Mouse (Mus musculus): Measurements from ENCODE around the gene Scn3b. TPM values are rescaled to one million over a fixed set of nuclear protein-coding genes. Genes with fewer than 3 reads are reported as not detected.

Gene Scn3b
- polyA plus RNA-seq, 1 experiment from 2014 or later = 7.2 TPM

DNA sequence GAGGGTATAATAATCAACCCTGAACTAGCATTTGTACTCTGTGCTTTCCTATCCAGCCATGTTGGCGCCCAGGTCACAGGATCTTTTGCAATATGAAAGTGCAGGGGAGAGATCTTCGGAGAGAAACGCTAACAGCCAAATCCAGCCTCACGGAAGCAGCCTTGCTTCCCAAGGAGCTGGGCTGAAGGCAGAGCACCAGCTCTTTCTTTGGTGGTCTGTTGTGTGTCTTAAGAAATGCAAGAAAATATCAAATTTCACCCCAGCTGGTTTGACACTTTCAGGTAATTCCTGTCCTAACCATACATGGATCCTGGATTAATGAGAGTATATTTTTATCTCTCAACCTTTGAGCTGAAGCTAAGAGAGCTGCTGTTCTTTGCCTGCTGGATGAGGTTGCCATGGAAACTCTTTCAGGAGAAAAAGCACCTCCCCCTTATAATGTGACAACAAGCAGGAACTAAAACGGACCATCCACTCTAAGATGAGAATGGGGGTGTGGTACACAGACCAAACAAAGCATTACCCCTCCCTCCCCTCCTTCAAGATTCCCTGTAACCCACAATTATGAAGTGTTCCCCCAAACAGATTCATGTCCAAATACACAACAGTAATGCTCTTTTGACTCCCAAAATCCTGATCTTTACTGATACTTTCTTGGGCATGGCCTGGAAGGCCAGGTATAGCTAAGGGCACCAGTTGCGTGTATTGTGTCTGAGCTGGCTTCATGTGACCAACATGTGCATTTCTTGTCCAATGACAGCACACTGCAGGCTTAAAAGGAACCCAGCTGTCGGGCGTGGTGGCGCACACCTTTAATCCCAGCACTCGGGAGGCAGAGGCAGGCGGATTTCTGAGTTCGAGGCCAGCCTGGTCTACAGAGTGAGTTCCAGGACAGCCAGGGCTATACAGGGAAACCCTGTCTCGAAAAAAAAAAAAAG is 26.8 kb upstream of the Scn3b start:
- H3K4me2 ChIP-seq = peak overlapping the region; percentile 75
- peak overlapping the region; percentile 47 for H3K4me3 ChIP-seq (replicated peaks)
- ATAC-seq (replicated peaks; ENCODE audit: low FRiP score) = 0 out of 2 replicates have a peak, but pooled peaks have one; percentile 15
- no peaks in the 10 kb centered on the region for H3K9me3 ChIP-seq (replicated peaks)
- no peak overlapping the region for H3K27ac ChIP-seq
- peak overlapping the region; percentile 35 for H3K9ac ChIP-seq
- no peaks in the 10 kb centered on the region for H3K36me3 ChIP-seq
- H3K4me1 ChIP-seq = peaks cover 12% of the 10 kb centered on the region
- H3K27me3 ChIP-seq = peaks cover 14% of the 10 kb centered on the region
- 54% methylated on average over 13 of the region's 13 CpGs for WGBS

DNA sequence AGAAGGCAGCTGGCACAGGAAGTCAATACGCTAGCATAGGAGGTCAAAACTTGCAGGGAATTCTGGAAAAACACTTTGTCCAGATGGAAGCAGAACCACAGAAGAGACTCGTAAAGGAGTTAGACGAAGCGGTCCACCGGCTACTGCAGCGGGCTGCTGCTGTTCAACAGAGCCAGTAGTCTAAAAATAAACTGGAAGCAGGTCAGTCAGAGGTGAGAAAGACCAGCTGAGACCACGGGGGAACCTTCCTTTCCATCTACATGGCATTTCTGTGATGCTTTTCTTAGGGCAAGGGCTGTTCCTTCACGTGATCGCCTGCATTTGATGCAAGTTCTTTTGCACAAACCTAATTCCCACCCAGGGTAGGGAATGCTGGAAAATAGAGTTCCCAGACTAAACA is 23.6 kb upstream of the Scn3b start:
- no peak overlapping the region for H3K4me3 ChIP-seq (replicated peaks)
- no peak overlapping the region for H3K4me2 ChIP-seq
- H3K9me3 ChIP-seq (replicated peaks) = no peaks in the 10 kb centered on the region
- WGBS = 47% methylated on average over 9 of the region's 9 CpGs
- no peaks in the 10 kb centered on the region for H3K36me3 ChIP-seq
- peaks cover 5% of the 10 kb centered on the region; the same call in 1 of the 2 replicates for H3K27me3 ChIP-seq
- ATAC-seq (replicated peaks; ENCODE audit: low FRiP score) = no peak
- peaks cover 12% of the 10 kb centered on the region for H3K4me1 ChIP-seq
- no peak overlapping the region for H3K9ac ChIP-seq
- H3K27ac ChIP-seq = no peak overlapping the region

DNA sequence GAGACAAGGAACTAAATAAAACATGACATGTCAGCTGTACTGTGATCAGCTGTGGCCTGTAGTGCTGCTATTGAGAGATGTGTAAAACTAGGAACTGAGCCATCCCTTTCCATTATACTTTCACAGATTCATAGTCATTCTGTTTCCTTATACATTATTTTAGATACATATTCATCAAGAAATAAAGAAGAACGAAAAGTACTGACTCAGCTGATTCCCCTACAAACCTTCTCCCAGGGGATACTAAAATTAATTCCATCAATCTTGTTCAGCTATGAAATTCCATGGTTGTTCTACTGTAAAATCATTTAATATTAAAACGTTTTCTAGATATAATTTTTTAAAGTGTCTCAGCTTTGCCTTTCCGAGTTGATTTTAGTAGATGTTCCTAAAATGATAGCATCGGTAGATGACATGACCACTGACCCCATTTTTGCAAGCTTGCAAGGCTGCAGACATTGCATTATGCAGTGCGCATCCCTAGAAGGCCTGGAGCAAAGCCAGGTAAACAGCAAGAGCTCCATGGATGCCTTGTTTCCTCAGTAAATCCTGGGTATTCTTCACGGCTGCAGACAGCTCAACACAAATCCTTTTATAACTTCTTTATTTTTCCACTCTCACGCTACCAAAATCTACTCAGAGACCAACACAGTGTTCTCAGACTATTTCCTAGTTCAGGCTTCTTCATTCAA is 22.9 kb upstream of the Scn3b start:
- Histone ChIP-seq H3K9ac (no peak overlapping the region), H3K4me1 (peaks cover 9% of the 10 kb centered on the region), H3K4me2 (no peak overlapping the region), H3K27ac (no peak overlapping the region), H3K4me3 (replicated peaks) (no peak overlapping the region), H3K9me3 (replicated peaks) (no peaks in the 10 kb centered on the region), H3K36me3 (no peaks in the 10 kb centered on the region), H3K27me3 (no peaks in the 10 kb centered on the region)
- ATAC-seq (replicated peaks; ENCODE audit: low FRiP score) = no peak
- WGBS = 82% methylated on average over 7 of the region's 7 CpGs

DNA sequence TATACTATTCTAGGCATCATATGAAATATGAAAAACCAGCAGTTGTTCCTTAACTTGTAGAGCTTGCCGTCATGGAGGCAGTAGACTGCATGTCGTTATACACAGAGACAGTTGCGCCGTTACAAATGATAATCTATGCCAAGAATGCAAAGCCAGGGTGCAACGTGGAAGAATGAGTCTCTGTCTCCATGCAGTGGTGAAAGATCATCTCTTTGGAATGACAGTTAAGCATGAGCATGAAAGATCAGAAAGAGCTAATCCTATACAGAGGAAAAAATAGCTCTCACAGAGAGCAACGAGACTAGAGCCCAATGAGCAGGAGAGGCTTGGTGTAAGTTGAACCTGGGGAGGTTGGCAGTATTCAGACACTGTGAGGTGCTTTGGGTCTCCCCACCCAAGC is 22.3 kb upstream of the Scn3b start:
- Histone ChIP-seq H3K9me3 (replicated peaks) (no peaks in the 10 kb centered on the region), H3K27me3 (no peaks in the 10 kb centered on the region), H3K4me2 (no peak overlapping the region), H3K36me3 (no peaks in the 10 kb centered on the region), H3K4me1 (peaks cover 3% of the 10 kb centered on the region), H3K9ac (no peak overlapping the region), H3K4me3 (replicated peaks) (no peak overlapping the region), H3K27ac (no peak overlapping the region)
- WGBS = 86% methylated on average over 6 of the region's 6 CpGs
- no peak for ATAC-seq (replicated peaks; ENCODE audit: low FRiP score)

DNA sequence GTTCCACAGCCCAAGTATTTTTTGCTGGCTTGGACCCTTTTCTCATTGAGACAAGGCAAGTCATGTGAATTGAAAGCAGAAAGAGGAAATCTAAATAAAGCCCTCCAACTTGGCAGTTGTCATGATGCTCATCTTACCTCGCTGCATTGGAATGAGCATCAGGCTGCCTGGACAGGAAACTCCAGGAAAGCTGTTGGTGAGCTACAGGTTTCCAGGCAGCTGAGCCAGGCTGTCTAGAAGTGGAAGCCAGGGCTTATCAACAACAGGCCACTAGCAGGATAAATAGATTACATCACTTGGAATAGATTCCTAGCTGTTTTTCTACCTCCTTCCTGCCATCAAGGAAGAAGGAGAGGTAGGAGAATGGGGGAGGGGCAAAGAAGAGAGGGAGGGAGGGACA is 19.9 kb upstream of the Scn3b start:
- WGBS = 72% methylated on average over 1 of the region's 1 CpGs
- Histone ChIP-seq H3K4me1 (no peaks in the 10 kb centered on the region), H3K4me3 (replicated peaks) (no peak overlapping the region), H3K9ac (no peak overlapping the region), H3K9me3 (replicated peaks) (no peaks in the 10 kb centered on the region), H3K27me3 (no peaks in the 10 kb centered on the region), H3K4me2 (no peak overlapping the region), H3K36me3 (no peaks in the 10 kb centered on the region), H3K27ac (no peak overlapping the region)
- no peak for ATAC-seq (replicated peaks; ENCODE audit: low FRiP score)

DNA sequence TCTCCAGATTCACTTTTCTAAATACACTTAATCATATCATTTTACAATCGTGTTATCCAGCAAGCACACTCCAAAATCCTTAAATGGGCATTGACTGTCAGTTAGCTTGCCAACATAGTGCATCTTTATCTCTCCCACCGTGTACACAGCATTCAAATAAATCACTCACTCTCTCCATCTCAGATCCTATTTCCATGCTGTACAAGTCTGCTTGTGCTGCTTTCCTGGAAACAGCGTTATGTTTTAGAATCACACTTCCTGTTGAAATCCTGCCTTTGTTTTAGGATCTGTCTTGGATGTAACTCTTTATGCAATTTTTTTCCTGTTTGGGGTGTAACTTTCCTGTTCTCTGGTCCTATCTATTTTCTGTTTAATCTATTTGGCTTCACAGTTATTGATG is 16.6 kb upstream of the Scn3b start:
- no peak overlapping the region for H3K9ac ChIP-seq
- H3K4me2 ChIP-seq = no peak overlapping the region
- H3K9me3 ChIP-seq (replicated peaks) = no peaks in the 10 kb centered on the region
- no peaks in the 10 kb centered on the region for H3K4me1 ChIP-seq
- no peaks in the 10 kb centered on the region for H3K27me3 ChIP-seq
- H3K36me3 ChIP-seq = no peaks in the 10 kb centered on the region
- no peak overlapping the region for H3K4me3 ChIP-seq (replicated peaks)
- H3K27ac ChIP-seq = no peak overlapping the region
- ATAC-seq (replicated peaks; ENCODE audit: low FRiP score) = no peak
- WGBS = 53% methylated on average over 3 of the region's 3 CpGs

DNA sequence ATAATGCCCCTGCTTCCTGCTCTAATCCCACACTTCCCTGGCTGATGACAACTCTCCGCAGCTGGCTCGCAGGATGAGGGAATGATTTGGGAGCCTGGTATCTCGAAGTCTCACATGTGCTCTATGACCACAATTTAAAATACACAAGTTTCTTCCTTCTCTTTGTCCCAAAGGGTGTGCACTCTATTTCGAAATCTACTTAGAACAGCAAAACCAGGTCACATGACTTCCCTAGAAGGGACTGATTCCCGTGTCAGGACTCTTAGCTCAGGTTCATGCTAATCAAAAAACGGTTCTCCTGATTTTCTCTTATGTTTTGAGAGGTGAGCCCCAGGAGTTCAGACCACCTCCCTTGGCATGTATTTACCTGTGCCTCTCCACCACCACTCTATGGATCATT is 5.1 kb upstream of the Scn3b start:
- Histone ChIP-seq H3K4me3 (replicated peaks) (no peak overlapping the region), H3K4me2 (no peak overlapping the region), H3K9ac (no peak overlapping the region), H3K36me3 (no peaks in the 10 kb centered on the region), H3K4me1 (peaks cover 10% of the 10 kb centered on the region), H3K9me3 (replicated peaks) (no peaks in the 10 kb centered on the region), H3K27me3 (peaks cover 21% of the 10 kb centered on the region), H3K27ac (no peak overlapping the region)
- ATAC-seq (replicated peaks; ENCODE audit: low FRiP score) = no peak
- 69% methylated on average over 6 of the region's 6 CpGs for WGBS

DNA sequence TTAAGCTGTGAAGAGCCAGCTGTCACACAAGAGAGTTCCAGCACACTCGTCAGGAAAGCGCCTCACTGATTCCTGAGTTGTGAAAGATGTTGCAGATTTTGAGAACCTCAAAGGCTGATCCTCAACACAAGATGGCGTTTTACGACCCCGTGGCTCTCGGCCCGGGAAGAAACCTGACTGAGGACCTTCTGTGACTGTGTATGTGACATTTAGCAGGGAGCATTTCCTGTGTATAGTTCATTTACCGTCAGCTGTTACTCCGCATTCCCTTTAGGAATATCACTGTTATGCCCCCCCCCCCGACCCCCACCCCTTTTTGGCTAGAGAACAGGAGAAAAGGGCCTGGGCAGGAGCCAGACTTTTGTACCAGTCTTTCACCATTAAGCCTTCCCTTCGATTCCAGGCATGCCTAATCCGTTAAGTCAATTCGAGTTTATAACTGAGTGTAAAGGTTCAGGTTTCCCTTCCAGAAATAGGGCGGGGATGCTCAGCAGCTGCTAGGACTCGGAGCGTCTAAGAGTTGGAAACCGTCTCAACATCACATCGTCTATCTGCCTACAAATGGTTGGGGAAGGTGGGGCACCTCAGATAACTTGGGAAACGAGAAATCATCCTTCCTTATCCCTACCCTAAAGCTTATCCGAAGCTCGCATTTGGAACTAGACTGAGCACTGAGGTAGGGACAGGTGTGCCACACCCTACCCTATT is 823 bp upstream of the Scn3b start:
- H3K4me2 ChIP-seq = peak overlapping the region; percentile 62; the same call in 1 of the 2 replicates
- peaks cover 19% of the 10 kb centered on the region for H3K4me1 ChIP-seq
- H3K27ac ChIP-seq = no peak overlapping the region
- H3K27me3 ChIP-seq = peaks cover 34% of the 10 kb centered on the region
- WGBS = 13% methylated on average over 21 of the region's 21 CpGs
- no peak overlapping the region for H3K9ac ChIP-seq
- H3K9me3 ChIP-seq (replicated peaks) = no peaks in the 10 kb centered on the region
- peak overlapping the region; percentile 31; the same call in 1 of the 2 replicates for H3K4me3 ChIP-seq (replicated peaks)
- no peak for ATAC-seq (replicated peaks; ENCODE audit: low FRiP score)
- H3K36me3 ChIP-seq = no peaks in the 10 kb centered on the region

DNA sequence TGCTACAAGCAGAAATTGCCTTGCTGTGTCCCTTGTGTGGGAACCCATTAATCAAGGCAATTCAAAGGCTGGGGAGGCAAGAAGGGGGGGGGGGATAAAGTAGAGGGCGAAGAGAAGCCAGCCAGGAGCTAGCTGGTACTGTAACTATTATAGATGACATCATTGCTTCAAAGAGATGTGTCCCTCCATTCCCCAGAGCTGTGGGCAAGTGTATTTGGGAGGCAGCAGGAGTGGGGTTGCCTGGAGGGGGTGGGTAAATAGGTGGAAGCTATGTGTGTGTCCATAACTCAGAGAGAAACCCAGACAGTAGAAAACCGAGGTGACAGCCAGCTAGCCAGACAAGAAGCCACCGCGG is 292 bp upstream of the Scn3b start:
- Histone ChIP-seq H3K4me2 (peak overlapping the region; percentile 62), H3K36me3 (no peaks in the 10 kb centered on the region), H3K27ac (no peak overlapping the region), H3K9me3 (replicated peaks) (no peaks in the 10 kb centered on the region), H3K27me3 (peaks cover 34% of the 10 kb centered on the region), H3K9ac (no peak overlapping the region), H3K4me3 (replicated peaks) (peak overlapping the region; percentile 31), H3K4me1 (peaks cover 19% of the 10 kb centered on the region)
- ATAC-seq (replicated peaks; ENCODE audit: low FRiP score) = peak; percentile 15; the same call in 1 of the 2 replicates
- 8% methylated on average over 4 of the region's 4 CpGs for WGBS

DNA sequence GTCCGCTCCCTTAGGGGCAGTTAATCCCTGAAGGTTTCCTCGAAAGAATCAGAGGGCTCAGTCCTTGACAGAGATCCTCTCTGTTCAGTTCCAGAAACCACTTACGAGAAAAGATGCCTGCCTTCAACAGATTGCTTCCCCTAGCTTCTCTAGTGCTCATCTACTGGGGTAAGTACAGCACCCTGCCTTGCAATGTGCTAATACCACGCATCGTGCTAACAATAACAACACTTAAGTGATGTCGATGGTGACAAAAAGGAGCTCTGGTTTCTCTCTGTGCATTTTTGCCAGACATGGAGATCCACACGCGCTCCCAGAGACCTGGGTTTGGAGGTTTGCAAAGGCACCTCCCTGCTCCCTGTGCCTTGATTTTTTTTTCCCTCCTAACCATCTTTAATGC is 863 bp downstream of the Scn3b start:
- H3K4me3 ChIP-seq (replicated peaks) = peak overlapping the region; percentile 31
- peaks cover 19% of the 10 kb centered on the region for H3K4me1 ChIP-seq
- H3K27me3 ChIP-seq = peaks cover 34% of the 10 kb centered on the region
- H3K4me2 ChIP-seq = peak overlapping the region; percentile 62
- H3K9ac ChIP-seq = no peak overlapping the region
- H3K27ac ChIP-seq = no peak overlapping the region
- WGBS = 24% methylated on average over 8 of the region's 8 CpGs
- no peaks in the 10 kb centered on the region for H3K36me3 ChIP-seq
- ATAC-seq (replicated peaks; ENCODE audit: low FRiP score) = no peak
- no peaks in the 10 kb centered on the region for H3K9me3 ChIP-seq (replicated peaks)

DNA sequence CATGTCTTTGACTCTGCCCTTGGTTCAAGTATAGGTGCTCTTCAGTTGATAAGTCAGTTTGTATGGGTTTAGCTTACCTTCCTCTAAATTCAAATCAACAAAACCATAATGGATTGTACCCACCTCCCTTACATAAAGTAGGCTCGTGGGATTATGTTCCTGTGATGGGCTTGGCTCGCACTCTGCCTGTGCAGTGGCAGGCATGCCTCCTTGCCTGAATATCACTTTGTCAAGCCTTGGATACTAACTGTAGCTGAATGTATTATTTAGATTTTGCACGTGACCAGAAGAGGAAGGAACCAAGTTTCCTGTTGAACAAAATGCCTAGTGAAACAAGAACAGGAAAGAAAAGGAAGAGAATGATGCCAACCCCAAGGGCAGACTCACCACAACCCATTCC is 2.1 kb downstream of the Scn3b start:
- Histone ChIP-seq H3K4me1 (peaks cover 19% of the 10 kb centered on the region), H3K27ac (no peak overlapping the region), H3K9ac (no peak overlapping the region), H3K9me3 (replicated peaks) (no peaks in the 10 kb centered on the region), H3K4me3 (replicated peaks) (no peak overlapping the region), H3K4me2 (no peak overlapping the region), H3K27me3 (peaks cover 34% of the 10 kb centered on the region), H3K36me3 (no peaks in the 10 kb centered on the region)
- ATAC-seq (replicated peaks; ENCODE audit: low FRiP score) = no peak
- WGBS = 73% methylated on average over 3 of the region's 3 CpGs

DNA sequence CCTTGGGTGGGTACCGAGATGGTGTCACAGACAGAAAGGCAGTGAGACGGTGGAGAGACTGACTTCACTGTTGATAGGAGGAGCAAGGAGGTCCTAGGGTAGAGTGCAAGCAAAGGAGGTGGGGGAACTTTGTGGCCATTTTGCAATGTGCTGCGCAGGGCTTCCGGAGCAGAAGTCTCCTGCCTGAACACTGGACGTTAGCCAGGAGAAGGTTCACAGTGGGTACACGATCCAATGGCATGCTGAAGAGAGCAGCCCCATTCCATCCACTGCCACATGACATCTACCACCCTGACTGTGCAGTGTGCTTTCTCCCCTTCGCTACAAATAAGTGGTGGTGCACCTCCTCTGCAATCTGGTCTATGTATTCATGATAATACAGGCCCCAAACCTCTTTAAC is 3.8 kb downstream of the Scn3b start:
- H3K4me2 ChIP-seq = no peak overlapping the region
- no peak overlapping the region for H3K27ac ChIP-seq
- H3K4me3 ChIP-seq (replicated peaks) = no peak overlapping the region
- peaks cover 22% of the 10 kb centered on the region for H3K27me3 ChIP-seq
- no peaks in the 10 kb centered on the region for H3K36me3 ChIP-seq
- H3K9me3 ChIP-seq (replicated peaks) = no peaks in the 10 kb centered on the region
- H3K9ac ChIP-seq = no peak overlapping the region
- ATAC-seq (replicated peaks; ENCODE audit: low FRiP score) = no peak
- 81% methylated on average over 7 of the region's 7 CpGs for WGBS
- H3K4me1 ChIP-seq = peaks cover 19% of the 10 kb centered on the region

Measured in kidney, embryonic 15.5 days (tissue).